Mouse (Mus musculus) heart, postnatal 0 days (tissue): ENCODE measurements around the gene Fez2.

ENCODE experiments used
- CTCF ChIP-seq: IDR thresholded peaks from 2 replicates; pipeline ENCODE4 v1.5.1; 2016; ENCODE audit warnings: antibody characterized with exemption, control low read depth, low read depth
- EP300 ChIP-seq: IDR thresholded peaks from 2 replicates; pipeline ENCODE4 v1.6.1; 2016; ENCODE audit warnings: antibody characterized with exemption, low read depth

GRCm38 (mm10) chr17:78366070-78366469 is 51.9 kb downstream of the Fez2 start:
- TF ChIP-seq CTCF: no peak
- TF ChIP-seq EP300: no peak
